Mouse (Mus musculus): ENCODE measurements around the gene Armh3.

The Armh3 gene

DNA sequence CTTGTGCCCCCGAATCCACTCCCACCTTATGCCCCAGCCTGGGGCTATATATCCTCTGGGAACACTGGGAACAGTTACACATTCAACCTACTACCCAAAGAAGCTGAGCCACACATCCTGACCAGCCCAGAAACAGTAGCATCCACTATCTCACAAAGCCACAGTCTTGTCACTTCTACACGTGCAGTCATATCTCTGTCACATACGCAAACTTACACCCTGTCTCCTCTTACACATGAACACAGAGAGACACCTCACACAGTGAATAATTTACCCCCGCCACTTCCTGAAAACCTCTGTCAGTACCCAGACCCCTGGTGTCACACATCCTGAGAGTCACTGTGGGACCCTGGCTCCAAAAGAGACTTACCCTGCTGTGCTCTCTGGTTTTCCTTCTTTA lies 195.6 kb downstream of the Armh3 start:
- Histone ChIP-seq H3K36me3 (ENCODE audit: insufficient read depth, low read length) (no peaks in the 10 kb centered on the region), H3K27me3 (ENCODE audit: insufficient read depth, low read length) (no peaks in the 10 kb centered on the region), H3K9me3 (ENCODE audit: low read length) (no peaks in the 10 kb centered on the region), H3K4me1 (replicated peaks; ENCODE audit: low read depth, low read length) (peaks cover 33% of the 10 kb centered on the region), H3K4me3 (replicated peaks; ENCODE audit: low read length) (no peak overlapping the region)
- TF ChIP-seq NANOG (IDR thresholded peaks at IDR 0.05; ENCODE audit: borderline replicate concordance, low read length) = no peak
- TF ChIP-seq CTCF (conservative IDR thresholded peaks at IDR 0.05; ENCODE audit: low read length) = no peak
- no peak for TF ChIP-seq POU5F1 (IDR thresholded peaks at IDR 0.05; ENCODE audit: borderline replicate concordance, low read length)

DNA sequence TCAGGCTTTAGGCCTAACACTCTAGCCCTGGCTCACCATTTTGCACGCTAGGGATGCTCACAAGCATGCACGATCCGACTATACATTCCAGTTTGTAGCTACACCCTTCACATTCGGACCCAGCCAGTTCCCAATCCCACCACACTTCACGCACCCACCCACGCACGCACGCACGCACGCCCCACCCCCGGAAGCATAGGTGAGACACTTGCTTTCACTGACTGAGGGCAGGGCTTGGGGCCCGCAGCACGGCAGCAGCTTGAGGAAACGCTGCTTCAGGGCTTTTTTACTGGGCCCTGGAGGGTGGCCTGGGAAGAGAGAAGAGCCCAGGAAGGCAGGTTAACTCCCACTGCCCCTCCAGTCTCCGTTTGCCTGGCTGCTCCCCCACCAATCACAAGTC lies 201.4 kb downstream of the Armh3 start:
- Histone ChIP-seq H3K9me3 (ENCODE audit: low read length) (no peaks in the 10 kb centered on the region), H3K36me3 (ENCODE audit: insufficient read depth, low read length) (peaks cover 9% of the 10 kb centered on the region), H3K27me3 (ENCODE audit: insufficient read depth, low read length) (no peaks in the 10 kb centered on the region), H3K4me3 (replicated peaks; ENCODE audit: low read length) (peak overlapping the region; percentile 60), H3K4me1 (replicated peaks; ENCODE audit: low read depth, low read length) (peaks cover 53% of the 10 kb centered on the region)
- no peak for TF ChIP-seq POU5F1 (IDR thresholded peaks at IDR 0.05; ENCODE audit: borderline replicate concordance, low read length)
- no peak for TF ChIP-seq CTCF (conservative IDR thresholded peaks at IDR 0.05; ENCODE audit: low read length)
- no peak for TF ChIP-seq NANOG (IDR thresholded peaks at IDR 0.05; ENCODE audit: borderline replicate concordance, low read length)

DNA sequence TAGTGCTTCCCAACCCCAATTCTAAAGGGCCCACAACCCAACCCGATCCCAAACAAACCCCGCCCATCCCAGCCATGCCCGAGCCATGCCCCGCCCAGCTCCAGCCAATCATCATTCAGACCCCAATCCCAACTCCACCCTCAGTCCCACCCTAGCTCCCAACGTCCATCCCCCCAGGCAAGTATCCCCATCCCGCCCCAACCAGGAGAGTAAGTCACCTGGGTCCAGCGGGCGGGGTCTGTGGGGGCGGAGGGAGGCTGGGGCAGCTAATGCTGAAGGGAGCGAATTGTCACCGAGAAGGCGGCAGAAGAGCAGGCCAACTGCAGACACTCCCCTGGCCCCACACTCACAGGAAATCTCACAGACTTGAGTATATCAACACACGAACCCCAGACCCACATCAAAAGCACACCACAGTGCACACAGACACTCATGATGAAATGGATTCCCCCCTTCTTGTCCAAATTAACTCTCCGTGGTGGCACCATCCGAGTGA lies 202.2 kb downstream of the Armh3 start:
- no peaks in the 10 kb centered on the region for H3K9me3 ChIP-seq (ENCODE audit: low read length)
- peaks cover 9% of the 10 kb centered on the region for H3K36me3 ChIP-seq (ENCODE audit: insufficient read depth, low read length)
- TF ChIP-seq POU5F1 (IDR thresholded peaks at IDR 0.05; ENCODE audit: borderline replicate concordance, low read length) (no peak), NANOG (IDR thresholded peaks at IDR 0.05; ENCODE audit: borderline replicate concordance, low read length) (no peak), CTCF (conservative IDR thresholded peaks at IDR 0.05; ENCODE audit: low read length) (no peak)
- H3K4me3 ChIP-seq (replicated peaks; ENCODE audit: low read length) = peak overlapping the region; percentile 64
- H3K4me1 ChIP-seq (replicated peaks; ENCODE audit: low read depth, low read length) = peaks cover 60% of the 10 kb centered on the region
- H3K27me3 ChIP-seq (ENCODE audit: insufficient read depth, low read length) = no peaks in the 10 kb centered on the region

DNA sequence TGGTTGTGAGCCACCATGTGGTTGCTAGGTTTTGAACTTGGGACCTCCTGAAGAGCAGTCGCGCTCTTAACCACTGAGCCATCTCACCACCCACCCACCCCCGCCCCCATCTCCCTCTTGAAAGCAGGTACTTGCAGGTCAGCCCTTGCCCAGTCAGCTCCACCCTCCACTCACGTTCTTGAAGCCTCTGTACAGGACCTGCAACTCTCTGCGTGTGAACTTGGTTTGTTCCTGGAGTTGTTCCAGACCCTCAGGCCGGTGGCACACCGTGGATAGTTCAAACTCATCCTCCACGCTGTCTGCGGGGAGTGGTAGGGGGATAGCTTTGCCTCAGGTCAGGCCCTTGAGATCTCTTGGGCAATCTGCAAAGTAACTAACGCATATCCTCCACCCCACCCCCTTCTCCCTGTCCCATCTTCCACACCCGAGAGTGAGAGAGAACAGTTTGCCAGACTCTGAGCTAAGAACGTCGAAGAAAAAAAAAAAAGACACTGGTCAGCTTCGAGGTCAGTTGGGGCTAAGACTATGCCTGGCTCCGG lies 202.8 kb downstream of the Armh3 start:
- no peaks in the 10 kb centered on the region for H3K9me3 ChIP-seq (ENCODE audit: low read length)
- H3K27me3 ChIP-seq (ENCODE audit: insufficient read depth, low read length) = no peaks in the 10 kb centered on the region
- peak overlapping the region; percentile 64 for H3K4me3 ChIP-seq (replicated peaks; ENCODE audit: low read length)
- H3K4me1 ChIP-seq (replicated peaks; ENCODE audit: low read depth, low read length) = peaks cover 66% of the 10 kb centered on the region
- TF ChIP-seq NANOG (IDR thresholded peaks at IDR 0.05; ENCODE audit: borderline replicate concordance, low read length) (no peak), POU5F1 (IDR thresholded peaks at IDR 0.05; ENCODE audit: borderline replicate concordance, low read length) (no peak)
- peaks cover 9% of the 10 kb centered on the region for H3K36me3 ChIP-seq (ENCODE audit: insufficient read depth, low read length)

DNA sequence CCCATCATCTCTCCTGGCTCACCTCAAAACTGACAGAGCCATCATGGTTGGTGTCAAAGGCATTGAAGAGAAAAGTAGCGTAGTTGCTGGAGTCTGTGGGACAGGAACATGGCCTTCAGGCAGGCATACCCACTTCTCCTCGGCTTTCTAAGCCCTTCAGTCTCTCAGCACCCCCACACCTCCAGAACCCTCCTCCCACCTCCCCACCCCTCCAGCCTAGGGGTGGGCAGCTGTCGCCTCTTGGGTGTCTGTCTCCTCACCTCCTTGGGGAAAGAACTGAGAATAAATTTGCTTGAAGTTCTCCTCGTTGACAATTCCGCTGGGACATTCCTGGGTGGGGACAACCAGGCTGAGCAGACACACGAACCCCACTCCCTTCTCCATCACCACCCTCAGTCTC lies 203.6 kb downstream of the Armh3 start:
- no peak overlapping the region for H3K4me3 ChIP-seq (replicated peaks; ENCODE audit: low read length)
- no peaks in the 10 kb centered on the region for H3K27me3 ChIP-seq (ENCODE audit: insufficient read depth, low read length)
- peaks cover 72% of the 10 kb centered on the region for H3K4me1 ChIP-seq (replicated peaks; ENCODE audit: low read depth, low read length)
- H3K36me3 ChIP-seq (ENCODE audit: insufficient read depth, low read length) = peaks cover 9% of the 10 kb centered on the region
- no peaks in the 10 kb centered on the region for H3K9me3 ChIP-seq (ENCODE audit: low read length)
- TF ChIP-seq CTCF (conservative IDR thresholded peaks at IDR 0.05; ENCODE audit: low read length) (no peak), POU5F1 (IDR thresholded peaks at IDR 0.05; ENCODE audit: borderline replicate concordance, low read length) (no peak), NANOG (IDR thresholded peaks at IDR 0.05; ENCODE audit: borderline replicate concordance, low read length) (no peak)

DNA sequence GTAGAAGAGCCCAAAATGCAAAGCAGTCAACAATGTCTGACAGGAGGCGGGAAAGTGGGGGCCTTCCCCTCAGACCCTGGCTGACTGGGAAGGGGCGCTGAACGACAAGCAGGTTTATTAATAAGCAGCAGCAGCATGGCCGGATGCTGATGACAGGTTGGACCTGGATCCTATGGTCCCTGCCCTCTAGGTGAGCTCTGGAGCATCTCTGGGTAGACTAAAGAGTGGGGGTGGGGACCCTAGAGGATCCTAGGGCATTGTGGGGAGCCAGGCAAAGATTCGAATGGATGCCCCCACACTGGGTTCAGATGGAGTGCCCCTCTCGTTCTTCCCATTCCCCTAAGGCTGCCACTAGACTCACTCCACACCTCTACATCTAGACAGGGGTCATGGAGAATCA lies 205.9 kb downstream of the Armh3 start:
- Histone ChIP-seq H3K4me3 (replicated peaks; ENCODE audit: low read length) (no peak overlapping the region), H3K4me1 (replicated peaks; ENCODE audit: low read depth, low read length) (peaks cover 76% of the 10 kb centered on the region), H3K9me3 (ENCODE audit: low read length) (no peaks in the 10 kb centered on the region), H3K27me3 (ENCODE audit: insufficient read depth, low read length) (no peaks in the 10 kb centered on the region), H3K36me3 (ENCODE audit: insufficient read depth, low read length) (peaks cover 9% of the 10 kb centered on the region)
- no peak for TF ChIP-seq POU5F1 (IDR thresholded peaks at IDR 0.05; ENCODE audit: borderline replicate concordance, low read length)
- TF ChIP-seq CTCF (conservative IDR thresholded peaks at IDR 0.05; ENCODE audit: low read length) = no peak
- TF ChIP-seq NANOG (IDR thresholded peaks at IDR 0.05; ENCODE audit: borderline replicate concordance, low read length) = no peak

DNA sequence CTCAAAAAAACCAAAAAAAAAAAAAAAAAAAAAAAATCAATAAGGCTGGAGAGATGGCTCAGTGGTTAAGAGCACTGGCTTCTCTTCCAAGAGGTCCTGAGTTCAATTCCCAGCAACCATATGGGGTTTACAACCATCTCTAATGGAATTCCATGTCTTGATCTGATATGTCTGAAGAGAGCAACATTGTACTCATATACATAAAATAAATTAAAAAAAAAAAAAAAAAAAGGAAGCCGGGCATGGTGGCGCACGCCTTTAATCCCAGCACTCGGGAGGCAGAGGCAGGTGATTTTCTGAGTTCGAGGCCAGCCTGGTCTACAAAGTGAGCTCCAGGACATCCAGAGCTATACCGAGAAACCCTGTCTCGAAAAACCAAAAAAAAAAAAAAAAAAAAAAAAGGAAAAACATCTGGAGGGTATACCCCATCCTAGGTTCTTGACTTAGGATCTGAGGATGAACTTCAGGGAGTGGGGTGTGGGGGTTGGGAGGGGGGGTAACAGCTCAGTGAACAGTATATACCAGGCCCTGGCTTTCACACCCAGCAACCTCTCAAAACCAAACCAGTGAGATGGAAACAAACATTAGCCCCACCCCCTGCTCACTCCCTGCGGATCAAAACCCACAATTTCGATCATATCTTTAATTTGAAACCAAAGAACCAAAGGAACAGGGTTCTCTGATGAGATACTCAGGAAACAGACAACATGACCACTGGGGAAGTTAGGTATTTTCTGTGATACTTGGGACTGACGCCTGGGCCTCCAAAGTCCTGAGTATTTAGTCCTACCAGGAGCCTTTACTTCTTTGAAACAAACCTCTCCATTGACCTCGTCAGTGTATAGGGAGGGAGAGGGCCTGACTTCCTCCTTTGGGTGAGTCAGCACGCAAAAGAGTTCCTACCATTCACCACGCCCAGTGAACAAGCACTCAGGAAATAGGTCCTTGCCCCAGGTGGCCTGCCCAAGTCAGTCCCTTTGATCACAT lies 208.1 kb downstream of the Armh3 start:
- Histone ChIP-seq H3K27me3 (ENCODE audit: insufficient read depth, low read length) (no peaks in the 10 kb centered on the region), H3K4me1 (replicated peaks; ENCODE audit: low read depth, low read length) (peaks cover 73% of the 10 kb centered on the region), H3K9me3 (ENCODE audit: low read length) (no peaks in the 10 kb centered on the region), H3K4me3 (replicated peaks; ENCODE audit: low read length) (no peak overlapping the region), H3K36me3 (ENCODE audit: insufficient read depth, low read length) (peaks cover 9% of the 10 kb centered on the region)
- TF ChIP-seq NANOG (IDR thresholded peaks at IDR 0.05; ENCODE audit: borderline replicate concordance, low read length) (no peak), POU5F1 (IDR thresholded peaks at IDR 0.05; ENCODE audit: borderline replicate concordance, low read length) (no peak), CTCF (conservative IDR thresholded peaks at IDR 0.05; ENCODE audit: low read length) (no peak)

DNA sequence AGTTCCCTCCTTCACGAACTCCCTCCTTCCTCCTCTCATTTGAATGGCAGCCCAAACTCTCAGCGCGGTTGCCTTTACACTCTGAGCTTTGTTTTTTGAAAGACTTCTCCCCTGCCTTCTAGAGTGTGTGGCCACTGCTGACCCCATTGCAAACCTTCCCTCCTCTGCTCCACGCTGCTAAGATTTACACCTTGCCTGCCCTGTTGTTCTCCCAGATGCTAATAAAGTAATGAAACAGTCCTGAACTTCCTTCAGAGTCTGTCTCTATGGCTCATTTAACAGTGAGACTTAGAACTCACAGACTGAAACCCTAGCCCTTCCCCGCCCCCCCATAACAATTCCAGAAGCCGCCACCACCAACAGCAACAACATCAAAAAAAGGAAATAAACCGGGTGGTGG lies 208.9 kb downstream of the Armh3 start:
- Histone ChIP-seq H3K36me3 (ENCODE audit: insufficient read depth, low read length) (peaks cover 9% of the 10 kb centered on the region), H3K9me3 (ENCODE audit: low read length) (no peaks in the 10 kb centered on the region), H3K27me3 (ENCODE audit: insufficient read depth, low read length) (no peaks in the 10 kb centered on the region), H3K4me3 (replicated peaks; ENCODE audit: low read length) (no peak overlapping the region), H3K4me1 (replicated peaks; ENCODE audit: low read depth, low read length) (peaks cover 72% of the 10 kb centered on the region)
- TF ChIP-seq POU5F1 (IDR thresholded peaks at IDR 0.05; ENCODE audit: borderline replicate concordance, low read length) (no peak), CTCF (conservative IDR thresholded peaks at IDR 0.05; ENCODE audit: low read length) (no peak), NANOG (IDR thresholded peaks at IDR 0.05; ENCODE audit: borderline replicate concordance, low read length) (no peak)
